Mouse (Mus musculus) ES-E14 (cell line): Measurements from ENCODE around the gene Rnf185.

Experiments used
- HCFC1 ChIP-seq: IDR thresholded peaks from 2 replicates; pipeline ENCODE4 v1.6.1; 2012; ENCODE audit warnings: low read length, inconsistent platforms, borderline replicate concordance; ENCODE audit not compliant: insufficient read depth
- ZNF384 ChIP-seq: IDR thresholded peaks from 2 replicates; pipeline ENCODE4 v1.6.1; 2012; ENCODE audit warnings: low read depth, low read length, inconsistent platforms

- no peak for TF ChIP-seq ZNF384
- no peak for TF ChIP-seq HCFC1
Observed at GRCm38 (mm10) chr11:3416399-3416798, 35.8 kb downstream of the Rnf185 start.
